Mouse (Mus musculus) forebrain, postnatal 0 days (tissue): ENCODE measurements around the gene Pdlim7. TPM values are rescaled to one million over a fixed set of nuclear protein-coding genes. Genes with fewer than 3 reads are reported as not detected.

Experiments
- ATAC-seq: fragments of 200-750 bp; cut with Nextera tagmentation; 2 replicates; pipeline ENCODE4 v1.8.0; 2017; ENCODE audit warnings: mild to moderate bottlenecking, moderate library complexity
- DNase-seq: peaks from one replicate; pipeline ENCODE4 v3.0.0-alpha.2; 2015
- H3K27ac ChIP-seq: fragments of 300-500 bp; sonication (generic); 2 replicates; pipeline ENCODE4 v1.5.1; 2014; ENCODE audit warnings: low read depth, mild to moderate bottlenecking, antibody characterized with exemption, low read length, moderate library complexity, mixed read lengths
- H3K27me3 ChIP-seq: fragments of 300-500 bp; sonication (generic); 2 replicates; pipeline ENCODE4 v1.6.1; 2014; ENCODE audit warnings: mild to moderate bottlenecking, low read length, mixed read lengths; ENCODE audit not compliant: insufficient read depth
- H3K36me3 ChIP-seq: fragments of 300-500 bp; sonication (generic); 2 replicates; pipeline ENCODE4 v1.6.1; 2014; ENCODE audit warnings: mild to moderate bottlenecking, moderate library complexity; ENCODE audit not compliant: insufficient read depth
- H3K4me1 ChIP-seq: fragments of 300-500 bp; sonication (generic); 2 replicates; pipeline ENCODE4 v1.6.1; 2014; ENCODE audit warnings: antibody characterized with exemption; ENCODE audit not compliant: insufficient read depth
- H3K4me2 ChIP-seq: fragments of 300-500 bp; sonication (generic); 2 replicates; pipeline ENCODE4 v1.6.1; 2014; ENCODE audit warnings: low read depth, mild to moderate bottlenecking, moderate library complexity
- H3K4me3 ChIP-seq: fragments of 300-500 bp; sonication (generic); 2 replicates; pipeline ENCODE4 v1.5.1; 2014; ENCODE audit warnings: low read depth, low read length, mixed read lengths
- H3K9ac ChIP-seq: fragments of 300-500 bp; sonication (generic); 2 replicates; pipeline ENCODE4 v1.6.1; 2014; ENCODE audit warnings: mild to moderate bottlenecking
- H3K9me3 ChIP-seq: fragments of 300-500 bp; sonication (generic); 2 replicates; pipeline ENCODE4 v1.6.1; 2016; ENCODE audit warnings: low read length
- CTCF ChIP-seq: sonication (generic); IDR thresholded peaks from 2 replicates; pipeline ENCODE4 v1.5.1; 2016; ENCODE audit warnings: antibody characterized with exemption, control low read depth, low read depth
- WGBS: fragments of 180-500 bp; shearing (Covaris S2); extraction: QIAGEN DNeasy Blood & Tissue Kit; methylation state at CpG from one replicate; pipeline ENCODE4 v1.1.7; 2014; 5-methylcytosine and 5-hydroxymethylcytosine counted together
- polyA plus RNA-seq: library from polyadenylated mRNA; unstranded; fragments of >200 nt; fragmentation: Nextera tagmentation; extraction: Ambion mirVana; gene quantifications from 2 replicates; pipeline ENCODE4 v1.2.1, GENCODE M21; 2015
- total RNA-seq: library from RNA; depleted of rRNA; stranded (reverse); fragments of >200 nt; gene quantifications from 2 replicates; pipeline ENCODE4 v1.2.3, GENCODE M21; 2014

Pdlim7 gene
- total and polyA plus RNA-seq, 2 experiments from 2014 or later = 26.6 to 115 TPM

GRCm38 (mm10) chr13:55510668-55511491, 2.6 kb downstream of the Pdlim7 start:
- H3K4me2 ChIP-seq = no peak overlapping the region; the same call in 1 of the 2 replicates

GRCm38 (mm10) chr13:55510332-55510667, 3.2 kb downstream of the Pdlim7 start:
- Histone ChIP-seq H3K36me3 (peaks cover 41% of the 10 kb centered on the region), H3K9me3 (no peaks in the 10 kb centered on the region), H3K27me3 (no peaks in the 10 kb centered on the region), H3K9ac (no peak overlapping the region; the same call in 1 of the 2 replicates), H3K4me3 (no peak overlapping the region), H3K27ac (no peak overlapping the region), H3K4me1 (peaks cover 20% of the 10 kb centered on the region; the same call in 1 of the 2 replicates), H3K4me2 (no peak overlapping the region)
- DNase-seq (no peak), ATAC-seq (no peak)
- 23% methylated on average over 3 of the region's 3 CpGs for WGBS
- TF ChIP-seq CTCF = no peak

More at GRCm38 (mm10) chr13:55510668-55511491, 2.6 kb downstream of the Pdlim7 start:
- Histone ChIP-seq H3K4me1 (peaks cover 20% of the 10 kb centered on the region; the same call in 1 of the 2 replicates), H3K27me3 (no peaks in the 10 kb centered on the region), H3K9me3 (no peaks in the 10 kb centered on the region), H3K36me3 (peaks cover 36% of the 10 kb centered on the region), H3K9ac (no peak overlapping the region; the same call in 1 of the 2 replicates), H3K4me3 (no peak overlapping the region), H3K27ac (peak overlapping the region; percentile 50; the same call in 1 of the 2 replicates)
- ATAC-seq (peak; percentile 15), DNase-seq (peak; percentile 39)
- TF ChIP-seq CTCF = no peak
- WGBS = 11% methylated on average over 6 of the region's 6 CpGs

GRCm38 (mm10) chr13:55508531-55508930, 4.9 kb downstream of the Pdlim7 start:
- TF ChIP-seq CTCF = no peak
- H3K9me3 ChIP-seq = no peaks in the 10 kb centered on the region
- H3K36me3 ChIP-seq = peaks cover 50% of the 10 kb centered on the region

GRCm38 (mm10) chr13:55507877-55508276, 5.6 kb downstream of the Pdlim7 start:
- WGBS = 59% methylated on average over 11 of the region's 11 CpGs
- DNase-seq (no peak), ATAC-seq (no peak)
- no peak overlapping the region for H3K4me2 ChIP-seq
- peaks cover 20% of the 10 kb centered on the region; the same call in 1 of the 2 replicates for H3K4me1 ChIP-seq
- H3K27ac ChIP-seq = no peak overlapping the region
- no peaks in the 10 kb centered on the region for H3K9me3 ChIP-seq
- H3K9ac ChIP-seq = no peak overlapping the region
- H3K4me3 ChIP-seq = no peak overlapping the region
- peak; percentile 37; the same call in 1 of the 2 replicates for TF ChIP-seq CTCF
- no peaks in the 10 kb centered on the region for H3K27me3 ChIP-seq
- peaks cover 57% of the 10 kb centered on the region for H3K36me3 ChIP-seq

More at GRCm38 (mm10) chr13:55508531-55508930, 4.9 kb downstream of the Pdlim7 start:
- Histone ChIP-seq H3K4me3 (no peak overlapping the region), H3K4me1 (peaks cover 20% of the 10 kb centered on the region; the same call in 1 of the 2 replicates), H3K27me3 (no peaks in the 10 kb centered on the region), H3K9ac (no peak overlapping the region), H3K27ac (no peak overlapping the region), H3K4me2 (no peak overlapping the region)
- WGBS = 95% methylated on average over 10 of the region's 10 CpGs
- DNase-seq = no peak
- no peak for ATAC-seq

- H3K4me1 ChIP-seq = peaks cover 10% of the 10 kb centered on the region; the same call in 1 of the 2 replicates
- no peaks in the 10 kb centered on the region for H3K27me3 ChIP-seq
- peaks cover 61% of the 10 kb centered on the region for H3K36me3 ChIP-seq
- no peak overlapping the region for H3K27ac ChIP-seq
- no peak for TF ChIP-seq CTCF
- ATAC-seq (peak; percentile 19; the same call in 1 of the 2 replicates), DNase-seq (no peak)
- H3K9me3 ChIP-seq = no peaks in the 10 kb centered on the region
- 76% methylated on average over 10 of the region's 10 CpGs for WGBS
- no peak overlapping the region for H3K4me2 ChIP-seq
- no peak overlapping the region for H3K4me3 ChIP-seq
- H3K9ac ChIP-seq = no peak overlapping the region
Measured at GRCm38 (mm10) chr13:55506697-55507096, 6.8 kb downstream of the Pdlim7 start.

GRCm38 (mm10) chr13:55505810-55506209, 7.7 kb downstream of the Pdlim7 start:
- peaks cover 61% of the 10 kb centered on the region for H3K36me3 ChIP-seq
- 93% methylated on average over 9 of the region's 9 CpGs for WGBS
- H3K9me3 ChIP-seq = no peaks in the 10 kb centered on the region
- H3K27me3 ChIP-seq = no peaks in the 10 kb centered on the region
- no peak overlapping the region for H3K27ac ChIP-seq
- no peak overlapping the region for H3K4me3 ChIP-seq
- no peak for DNase-seq
- no peak overlapping the region for H3K9ac ChIP-seq
- no peak overlapping the region for H3K4me2 ChIP-seq
- no peak for TF ChIP-seq CTCF
- peaks cover 2% of the 10 kb centered on the region; the same call in 1 of the 2 replicates for H3K4me1 ChIP-seq
- no peak for ATAC-seq

- TF ChIP-seq CTCF = no peak
- Histone ChIP-seq H3K27me3 (no peaks in the 10 kb centered on the region), H3K4me3 (no peak overlapping the region), H3K4me1 (no peaks in the 10 kb centered on the region), H3K9me3 (no peaks in the 10 kb centered on the region), H3K4me2 (no peak overlapping the region), H3K36me3 (peaks cover 51% of the 10 kb centered on the region), H3K27ac (no peak overlapping the region), H3K9ac (no peak overlapping the region)
- no peak for DNase-seq
- 83% methylated on average over 5 of the region's 5 CpGs for WGBS
- no peak for ATAC-seq
Measured at GRCm38 (mm10) chr13:55504390-55504789, 9.1 kb downstream of the Pdlim7 start.
